Mouse (Mus musculus): ENCODE results near the gene Fam213a.

Gene Fam213a

DNA sequence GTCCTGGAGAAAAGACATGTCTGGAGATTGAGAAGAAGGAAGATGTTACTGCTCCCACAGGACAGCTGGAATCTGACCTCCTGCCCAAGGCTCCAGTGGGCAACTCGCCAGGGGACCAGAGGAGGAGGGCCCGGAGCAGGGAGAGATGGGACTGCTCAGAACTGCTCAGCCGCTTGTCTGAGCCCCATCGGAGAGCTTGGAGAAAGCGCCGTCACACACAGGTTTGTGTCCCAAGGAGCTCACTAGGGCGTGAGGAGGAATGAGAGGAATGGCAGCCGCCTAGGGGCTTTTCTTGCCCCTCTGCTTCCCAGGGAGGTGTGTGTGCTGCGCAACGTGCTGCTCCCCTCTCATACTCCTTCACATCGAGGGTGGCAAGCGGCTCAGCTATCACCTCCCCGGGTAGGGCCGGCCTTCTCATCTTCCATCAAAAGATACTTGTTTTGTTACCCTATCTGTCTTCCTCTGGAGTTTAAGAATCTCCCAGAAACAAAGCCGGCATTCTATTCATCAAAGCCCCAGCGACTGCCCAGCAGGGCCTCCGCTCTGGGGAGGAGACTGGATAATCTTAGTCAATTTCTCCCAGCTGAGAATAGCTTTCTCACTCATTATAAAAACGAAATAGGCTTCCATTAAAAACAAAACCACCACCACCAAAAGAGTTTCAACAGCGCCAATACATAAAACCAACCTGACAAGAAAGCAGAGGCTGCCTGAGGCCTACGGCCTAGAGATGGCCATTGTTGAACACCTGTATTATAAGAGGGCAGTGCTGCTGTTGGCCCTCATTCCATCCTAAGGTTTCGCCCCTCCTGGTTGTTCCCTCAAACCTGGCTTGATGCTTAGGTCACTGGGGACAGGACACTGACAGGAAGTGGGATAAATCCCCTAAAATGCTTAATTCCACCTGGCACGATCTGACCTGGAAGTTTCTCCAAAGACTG lies 9.1 kb downstream of the Fam213a start:
- DNase-seq: peak; percentile 64 to 79

- DNase-seq: no peak
Observed at GRCm38 (mm10) chr14:41001576-41001975, 12.0 kb downstream of the Fam213a start.

DNA sequence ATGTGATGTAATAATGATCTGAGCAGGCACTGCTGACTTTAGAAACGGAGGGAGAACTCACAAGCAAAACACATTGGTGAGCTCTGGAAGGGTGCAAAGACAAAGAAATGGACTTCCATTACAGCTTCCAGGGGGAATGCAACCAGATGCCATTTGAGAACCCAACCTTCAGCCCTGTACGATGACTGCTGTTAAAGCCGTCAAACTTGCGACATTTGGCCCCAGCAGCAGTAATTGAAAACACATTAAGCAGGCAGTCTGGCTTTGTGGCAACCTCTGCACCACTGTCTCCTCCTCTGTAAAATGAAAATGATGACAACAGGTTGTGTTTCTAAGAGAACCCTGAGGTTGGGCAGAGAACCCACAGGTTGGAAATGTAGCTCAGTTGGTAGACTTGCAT lies 12.8 kb downstream of the Fam213a start:
- no peak for DNase-seq

GRCm38 (mm10) chr14:40999904-41000645 lies 13.5 kb downstream of the Fam213a start:
- DNase-seq: no peak

- DNase-seq: no peak
Observed at GRCm38 (mm10) chr14:40996171-40996570, 17.4 kb downstream of the Fam213a start.

- no peak for DNase-seq
Observed at GRCm38 (mm10) chr14:40992464-40992863, 21.1 kb downstream of the Fam213a start.

- no peak for DNase-seq
Observed at GRCm38 (mm10) chr14:40988780-40989179, 24.8 kb downstream of the Fam213a start.

DNA sequence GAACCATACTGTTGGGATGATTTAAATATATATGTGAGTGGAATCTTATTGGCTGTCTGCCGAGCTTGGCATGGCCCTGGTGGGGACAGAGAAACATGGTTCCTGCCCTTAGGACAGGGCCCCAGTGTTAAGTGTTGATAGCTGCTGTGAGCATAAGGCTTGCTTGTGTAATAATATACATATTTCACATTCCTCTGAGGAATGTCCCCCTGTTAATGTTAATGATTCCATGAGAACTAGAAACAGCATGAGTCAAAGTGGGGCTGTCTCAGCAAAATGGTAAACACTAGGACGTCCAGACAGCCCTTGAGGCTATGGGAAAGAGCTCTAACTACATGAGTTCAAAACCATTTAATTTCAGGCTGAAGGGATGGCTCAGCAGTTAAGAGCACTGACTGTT lies 26.4 kb downstream of the Fam213a start:
- DNase-seq: no peak

DNA sequence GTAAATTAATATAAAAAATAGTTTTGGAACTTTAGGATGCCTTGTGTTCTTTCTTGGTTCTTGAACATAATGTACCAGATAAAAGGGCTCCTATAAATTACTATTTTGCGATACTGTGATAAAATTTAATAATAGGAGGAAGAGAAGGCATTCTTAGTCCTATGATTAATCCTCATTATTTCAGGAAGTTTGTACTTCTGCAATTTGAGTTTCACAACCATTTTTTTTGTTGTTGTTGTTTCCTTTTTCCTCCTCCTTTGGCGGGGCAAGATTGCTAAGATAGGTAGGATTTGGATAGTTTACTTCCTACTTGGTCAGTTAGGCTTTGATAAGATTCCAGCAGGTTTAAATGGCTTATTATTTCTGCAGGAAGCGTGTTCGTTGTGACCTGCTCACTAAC lies 28.0 kb downstream of the Fam213a start:
- DNase-seq: no peak

- no peak for DNase-seq
Observed at GRCm38 (mm10) chr14:40979723-40980122, 33.9 kb downstream of the Fam213a start.

DNA sequence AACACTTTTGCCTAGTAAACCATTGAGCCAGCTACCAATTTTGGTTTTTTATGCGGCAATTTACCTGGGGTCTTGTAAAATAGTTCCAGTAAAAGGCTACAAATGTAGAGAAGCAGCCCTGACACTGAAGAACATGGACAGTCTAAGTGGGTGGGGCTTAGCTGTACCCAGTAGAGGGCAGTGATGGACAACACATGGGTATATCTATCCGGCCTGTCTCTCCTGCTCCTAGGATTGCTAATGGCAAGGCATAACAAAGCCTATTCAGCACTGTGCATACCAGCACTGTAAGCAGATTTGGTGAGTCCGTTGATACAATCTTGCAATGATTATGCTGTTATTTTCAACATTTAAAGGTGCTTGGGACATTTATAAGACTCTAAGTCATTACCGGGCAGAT lies 34.6 kb downstream of the Fam213a start:
- DNase-seq: peak; percentile 50 to 69

GRCm38 (mm10) chr14:40975127-40975721 lies 38.4 kb downstream of the Fam213a start:
- DNase-seq: peak; percentile 62 to 79

GRCm38 (mm10) chr14:40968051-40968450 lies 45.5 kb downstream of the Fam213a start:
- DNase-seq: no peak

DNA sequence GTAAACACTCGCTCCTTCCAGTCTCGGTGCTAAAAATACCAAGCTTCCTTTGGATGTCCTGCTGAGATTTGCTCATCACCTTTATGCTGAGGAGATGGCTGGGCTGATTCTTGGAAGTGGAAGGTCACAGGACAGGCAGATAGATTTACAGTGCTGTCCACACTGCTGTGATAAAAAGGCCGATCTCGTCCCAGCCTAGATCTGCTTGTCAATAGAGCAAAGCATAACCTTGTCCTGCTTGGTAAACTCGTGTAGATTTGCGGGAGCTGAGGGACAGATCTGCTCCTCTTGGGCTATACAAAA lies 46.0 kb downstream of the Fam213a start:
- DNase-seq: no peak

DNA sequence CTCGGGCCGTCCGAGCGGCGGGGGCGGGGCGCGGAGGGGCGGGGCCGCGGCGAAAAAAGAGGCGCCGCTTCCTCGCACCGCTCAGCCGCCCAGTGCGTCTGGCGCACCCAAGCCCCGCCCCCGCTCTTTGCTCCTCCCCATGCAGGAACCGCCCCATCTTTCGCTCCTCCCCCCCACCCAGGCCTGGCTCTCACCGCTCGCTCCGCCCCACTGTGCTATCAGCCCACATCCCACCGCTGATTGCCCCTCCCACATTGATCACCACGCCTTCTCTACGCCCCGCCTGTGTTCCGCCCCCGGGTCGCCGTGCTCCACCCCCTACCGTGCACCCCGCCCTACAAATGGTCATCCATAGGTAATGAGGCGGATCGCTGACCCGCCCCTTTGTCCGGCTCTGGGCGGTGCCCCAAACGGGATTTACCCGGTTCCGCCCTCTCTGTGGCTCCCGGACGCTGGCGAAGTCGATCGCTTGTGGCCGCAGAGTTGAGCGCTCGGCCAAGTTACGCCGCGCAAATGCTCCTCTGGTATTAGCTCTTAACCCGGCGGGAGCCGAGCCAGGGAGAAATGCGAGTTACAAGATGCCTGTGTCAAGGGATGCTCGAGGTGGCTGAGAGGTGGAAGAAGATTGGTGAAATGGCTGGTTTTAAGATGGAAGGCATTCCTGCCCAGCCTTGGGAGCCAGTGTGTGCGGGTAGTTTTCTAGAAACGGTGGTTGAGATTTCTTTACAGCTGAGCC lies 46.6 kb downstream of the Fam213a start:
- peak; percentile 98 to 99 for DNase-seq

DNA sequence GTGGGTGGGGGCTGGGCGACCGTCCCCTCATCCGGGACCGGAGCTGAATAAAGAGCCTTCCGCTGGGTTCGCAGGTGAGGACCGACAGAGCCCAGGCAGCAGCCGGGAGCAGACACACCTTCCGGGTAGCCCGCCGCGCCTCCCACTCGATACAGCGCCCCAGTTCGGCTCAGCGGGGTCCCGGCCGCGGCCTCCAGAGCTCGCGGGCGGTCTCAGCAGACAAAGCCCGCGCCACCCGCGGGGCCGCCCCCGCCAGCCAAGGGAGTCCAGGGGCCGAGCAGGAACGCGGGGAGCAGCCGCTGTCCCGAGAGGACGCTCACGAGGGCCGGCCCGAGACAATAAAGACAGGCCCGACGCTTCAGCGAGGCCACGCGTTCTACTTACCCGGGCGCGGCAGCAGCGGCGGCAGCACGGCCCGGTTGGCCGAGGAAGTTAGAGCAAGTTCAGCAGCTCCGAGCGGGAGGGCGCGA lies 47.2 kb downstream of the Fam213a start, which contains the start of gene Tspan14:
Gene Tspan14 (minus strand): TSS at position 416 of the 470 bp plus-strand sequence.
- no peak for DNase-seq

DNA sequence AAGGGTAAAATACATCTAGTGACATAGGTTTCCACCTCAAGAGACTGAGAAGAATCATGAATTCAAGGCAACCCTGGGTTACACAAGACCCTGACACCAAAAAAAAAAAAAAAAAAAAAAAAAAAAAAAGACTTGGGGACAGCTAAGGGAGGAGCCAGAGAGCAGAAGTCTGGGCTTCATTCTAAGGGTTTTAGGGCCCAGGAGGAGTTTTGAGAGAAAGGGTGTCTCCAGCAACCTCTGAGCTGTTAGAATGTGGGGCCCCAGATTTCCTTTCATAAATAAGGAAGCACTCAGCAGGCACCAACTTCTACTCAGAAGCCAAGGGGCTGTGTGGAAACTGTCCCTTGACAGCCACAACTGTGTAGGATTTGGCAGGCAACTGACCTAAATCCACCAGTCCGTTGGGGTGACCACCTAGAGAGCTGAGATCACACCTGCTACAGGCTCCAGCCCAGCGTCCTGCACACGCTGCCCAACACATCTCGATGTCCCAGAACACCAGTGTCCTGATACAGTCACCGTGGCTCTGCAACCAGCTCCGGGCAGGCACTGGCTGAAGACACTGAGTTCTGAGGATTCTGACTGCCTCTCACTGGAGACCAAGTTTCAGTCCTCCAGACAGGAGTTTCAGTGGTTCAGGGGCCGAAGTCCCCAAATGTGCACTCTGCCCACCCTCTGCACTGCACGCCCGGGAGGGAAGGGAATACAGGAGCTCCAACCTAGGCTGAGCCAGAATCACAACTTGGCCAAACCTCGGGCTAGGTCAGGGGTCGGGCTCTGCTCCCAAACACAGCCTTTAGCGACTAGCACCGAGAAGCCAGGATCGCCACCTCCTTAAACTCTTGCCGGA lies 47.9 kb downstream of the Fam213a start:
- DNase-seq: peak; percentile 42 to 54

DNA sequence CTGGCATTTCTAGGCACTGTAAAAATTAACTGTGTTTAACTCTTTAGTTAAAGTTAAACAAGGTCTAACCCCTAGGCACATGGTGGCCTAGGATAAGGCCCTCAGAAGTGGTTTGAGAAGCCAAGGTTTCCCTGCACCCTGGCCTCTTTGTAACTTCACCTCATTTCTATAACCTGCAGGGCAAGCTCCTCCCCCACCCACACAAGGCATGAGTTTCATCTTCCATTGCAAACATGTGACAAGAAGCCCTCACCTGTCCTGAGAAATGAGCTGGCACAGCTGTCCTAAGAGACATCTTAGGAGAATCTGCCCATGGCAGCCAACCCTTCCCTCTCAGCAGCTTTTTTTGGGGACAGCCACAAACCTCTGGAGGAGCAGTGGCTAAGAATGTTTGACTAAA lies 48.7 kb downstream of the Fam213a start:
- no peak for DNase-seq

DNA sequence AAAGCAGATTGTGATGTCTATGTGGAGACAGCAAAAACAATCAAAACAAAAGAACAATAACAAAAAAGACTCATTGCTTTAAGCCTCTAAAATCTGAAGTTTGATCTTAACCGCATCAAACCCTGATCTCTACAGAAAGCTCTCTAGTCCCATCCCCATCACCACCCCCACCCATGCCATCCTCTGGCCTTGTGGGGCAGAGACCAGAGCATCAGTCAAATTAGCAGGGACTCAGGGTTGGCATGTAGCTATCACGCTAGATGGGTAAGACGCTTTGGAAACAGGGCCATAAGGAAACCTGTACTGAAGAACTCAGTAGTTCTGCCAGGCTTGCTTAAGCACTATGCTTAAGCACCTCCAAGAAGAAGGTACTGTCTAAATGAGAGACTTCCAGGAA lies 49.4 kb downstream of the Fam213a start:
- no peak for DNase-seq

DNA sequence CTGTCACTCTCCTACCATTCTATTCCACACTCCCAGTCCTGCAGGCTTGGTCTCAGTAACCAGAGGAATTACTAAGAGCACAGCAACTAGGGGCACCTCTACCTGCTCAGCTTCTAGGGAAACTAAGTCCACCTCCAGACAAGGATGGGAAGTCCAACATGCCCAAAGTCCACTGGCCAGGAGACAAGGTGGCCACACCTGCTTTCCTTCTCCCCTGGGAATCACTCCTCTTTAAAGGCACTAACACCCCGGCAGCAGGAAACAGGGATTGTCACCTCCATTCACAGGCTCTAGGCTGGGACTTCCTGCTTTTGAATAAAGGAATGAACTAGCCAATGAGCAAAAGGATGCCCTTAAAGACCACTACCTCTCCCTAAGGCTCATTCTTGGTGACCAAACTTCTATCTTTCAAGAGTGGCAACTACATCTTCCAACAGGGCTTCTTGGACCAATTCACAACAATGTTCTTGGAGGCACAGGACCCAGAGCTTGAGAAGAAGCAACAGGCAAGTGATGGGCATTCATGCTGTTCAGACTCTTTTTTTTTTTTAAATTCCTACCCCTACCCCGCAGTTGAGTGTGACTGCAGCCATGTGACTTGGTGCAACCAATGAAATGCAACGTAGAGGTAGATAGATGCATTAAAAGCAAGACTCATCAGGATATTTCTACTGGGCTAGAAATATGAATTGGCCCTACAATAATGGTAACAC lies 49.9 kb downstream of the Fam213a start:
- no peak for DNase-seq
